Mouse (Mus musculus) stomach, postnatal 0 days (tissue): ENCODE measurements around the gene Fry.

Experiments
- CTCF ChIP-seq: IDR thresholded peaks from 2 replicates; pipeline ENCODE4 v1.5.1; 2016; ENCODE audit warnings: antibody characterized with exemption, low read depth, mild to moderate bottlenecking, moderate library complexity
- EP300 ChIP-seq: optimal IDR thresholded peaks from 2 replicates; pipeline ENCODE3; 2016; ENCODE audit warnings: antibody characterized with exemption

DNA sequence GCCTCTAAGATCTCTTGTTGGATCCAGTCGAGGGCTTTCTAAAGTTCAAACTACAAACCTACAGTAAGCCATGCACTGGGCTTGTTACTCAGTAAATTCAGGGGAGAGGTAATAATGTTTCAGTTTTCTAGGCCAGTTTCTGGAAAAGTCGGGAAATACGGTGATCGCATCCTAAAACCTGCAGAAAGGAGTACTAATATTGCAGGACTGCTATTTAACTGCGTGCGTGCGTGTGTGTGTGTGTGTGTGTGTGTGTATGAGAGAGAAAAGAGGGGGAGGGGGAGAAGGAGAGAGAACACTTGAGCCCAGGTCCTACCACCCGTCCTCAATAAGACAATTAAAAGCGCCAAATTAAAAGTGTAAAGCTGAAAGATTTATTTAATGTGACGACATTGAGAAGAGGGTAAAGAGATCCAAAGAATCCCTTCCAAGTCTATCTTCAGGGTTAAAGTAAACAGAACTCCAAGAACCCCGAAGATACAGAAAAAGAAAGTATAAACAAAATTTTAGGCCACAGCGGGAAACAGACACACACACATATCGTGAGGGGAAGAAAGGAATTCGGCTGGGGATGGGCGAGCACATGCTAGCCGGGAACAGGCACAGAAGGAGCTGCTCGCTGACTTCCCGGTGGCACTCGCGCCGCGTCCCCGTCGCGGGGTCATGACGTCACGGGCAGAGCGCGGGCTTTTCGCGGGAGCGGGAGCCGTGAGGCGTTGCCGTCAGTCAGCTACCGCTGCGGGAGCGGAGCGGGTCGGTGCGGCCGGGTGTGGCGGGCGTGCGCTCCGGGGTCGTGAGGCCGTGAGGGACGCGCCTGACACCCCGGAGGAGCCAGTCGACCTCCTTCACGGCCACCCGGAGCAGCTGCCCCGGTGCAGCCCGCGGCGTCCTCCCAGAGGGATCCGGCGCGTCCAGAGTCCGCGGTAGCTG lies 403.8 kb downstream of the Fry start, which contains the start of gene Brca2:
- TF ChIP-seq CTCF, result no peak
- TF ChIP-seq EP300, result no peak
